Mouse (Mus musculus) retina, postnatal 7 days (tissue): ENCODE measurements around the gene Odf3l2.

Source experiments
- DNase-seq: peaks from one replicate; pipeline ENCODE4 v3.0.0-alpha.2; 2012; ENCODE audit warnings: low read depth, low spot score

The Odf3l2 gene

DNA sequence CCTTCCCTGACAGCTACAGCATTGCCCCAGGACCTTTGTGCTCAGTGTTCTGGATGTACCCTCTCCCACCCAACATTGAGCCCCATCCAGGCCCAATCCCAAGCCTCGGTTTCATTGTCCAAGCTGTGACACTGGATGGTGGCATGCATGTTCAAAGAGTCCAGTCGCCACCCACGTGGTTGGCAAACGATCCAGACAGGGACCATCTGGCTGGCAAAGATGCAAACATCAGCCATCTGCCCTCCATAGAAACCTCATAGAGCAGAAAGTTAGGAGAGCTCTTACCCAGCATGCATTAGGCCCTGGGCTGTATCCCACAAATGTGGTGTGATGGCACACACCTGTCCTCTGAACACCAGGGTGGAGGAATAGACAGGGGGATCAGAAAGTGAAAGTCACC lies 14.1 kb downstream of the Odf3l2 start:
- DNase-seq = no peak

DNA sequence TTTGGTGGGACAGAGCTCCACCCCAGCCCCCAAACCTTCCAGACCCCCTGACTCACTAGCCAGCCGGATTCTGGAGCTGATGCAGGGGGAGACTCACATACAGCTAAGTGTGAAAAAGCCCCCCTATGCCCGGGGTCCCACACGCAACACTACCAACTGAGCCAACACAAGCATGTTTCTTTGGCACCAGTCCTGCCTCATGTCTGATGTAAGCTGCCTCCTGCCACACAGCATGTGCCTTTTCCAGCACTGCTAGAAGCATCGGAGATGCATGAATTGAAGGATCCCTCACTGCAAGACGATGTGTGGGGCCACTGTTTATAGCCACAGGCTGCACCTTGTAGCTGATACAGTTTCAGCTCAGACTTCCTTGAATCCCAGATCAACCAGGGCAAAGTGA lies 17.2 kb downstream of the Odf3l2 start:
- DNase-seq = no peak

DNA sequence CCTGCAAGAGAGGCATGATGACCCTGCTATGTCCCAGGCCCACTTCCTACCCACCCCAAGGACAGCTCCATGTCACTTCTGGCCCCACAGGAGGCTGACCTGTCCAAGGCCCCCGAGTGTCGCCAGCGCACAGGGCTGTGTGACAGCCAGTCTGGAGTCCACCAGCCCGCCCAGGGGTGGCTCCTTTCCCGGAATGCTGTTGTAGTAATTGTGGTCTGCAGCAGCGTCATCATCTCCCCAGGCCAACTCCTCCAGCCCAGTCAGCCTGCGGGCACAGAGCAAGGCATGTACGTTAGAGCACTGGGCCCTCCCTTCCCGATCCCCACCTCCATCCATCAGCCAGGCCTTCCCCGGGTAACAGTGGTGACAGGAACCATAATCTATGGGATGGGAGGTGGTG lies 19.4 kb downstream of the Odf3l2 start:
- DNase-seq = no peak

DNA sequence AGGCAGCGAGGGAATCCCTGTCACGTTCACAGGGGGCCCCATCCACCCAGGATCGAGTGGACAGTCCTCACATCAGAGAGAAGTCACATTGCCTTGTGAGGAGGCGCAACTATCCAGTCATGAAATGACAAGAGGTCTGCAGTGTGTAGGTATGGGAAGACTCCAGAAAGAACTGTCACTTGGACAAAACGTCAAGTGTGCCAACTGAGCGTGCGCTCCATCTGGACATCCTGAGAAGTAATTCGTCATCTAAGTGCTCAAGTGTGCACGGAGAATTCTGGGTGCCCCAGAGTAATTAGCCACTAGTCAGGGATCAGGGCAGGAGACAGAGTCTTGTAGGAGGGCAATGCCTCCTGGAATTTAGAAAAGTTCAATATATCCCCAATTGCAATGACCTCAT lies 20.1 kb downstream of the Odf3l2 start:
- DNase-seq = no peak

DNA sequence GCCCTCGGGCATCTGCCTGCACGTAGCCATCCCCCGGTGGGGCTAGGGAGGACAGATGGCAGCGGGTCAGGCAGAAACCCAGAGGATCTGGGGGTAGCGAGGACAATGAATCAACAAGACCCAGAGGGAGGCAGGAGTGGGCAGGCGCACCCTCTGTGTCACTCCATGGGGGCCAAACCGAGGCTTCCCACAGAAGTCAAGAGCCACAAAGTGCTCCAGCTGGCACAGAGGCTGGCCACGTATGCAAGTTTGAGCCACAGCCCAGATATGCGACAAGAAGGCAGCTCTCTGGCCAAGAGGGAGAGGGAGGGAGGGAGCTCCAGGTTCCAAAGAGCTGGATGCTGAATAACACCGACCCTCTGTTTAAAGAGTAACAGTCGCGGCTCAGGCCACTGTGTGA lies 21.6 kb downstream of the Odf3l2 start:
- no peak for DNase-seq

DNA sequence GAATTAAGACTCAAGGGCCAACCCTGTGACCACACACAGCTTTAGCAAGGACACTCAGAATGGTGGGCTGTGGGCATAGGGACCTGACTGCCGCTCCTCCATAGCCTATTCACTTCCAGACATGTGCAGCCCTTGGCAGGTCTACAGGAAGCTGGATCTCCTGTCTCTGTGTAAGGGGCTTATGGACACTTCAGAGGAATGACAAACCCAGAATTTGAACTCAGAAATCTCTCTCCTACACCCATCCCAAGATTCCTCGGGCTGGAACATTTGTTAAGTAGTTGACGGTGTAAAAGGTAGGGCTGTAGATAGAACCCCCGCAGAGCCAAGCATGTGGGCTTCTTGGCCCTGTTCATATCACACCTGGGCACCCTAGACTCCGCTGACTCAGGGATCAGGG lies 29.2 kb downstream of the Odf3l2 start:
- no peak for DNase-seq

DNA sequence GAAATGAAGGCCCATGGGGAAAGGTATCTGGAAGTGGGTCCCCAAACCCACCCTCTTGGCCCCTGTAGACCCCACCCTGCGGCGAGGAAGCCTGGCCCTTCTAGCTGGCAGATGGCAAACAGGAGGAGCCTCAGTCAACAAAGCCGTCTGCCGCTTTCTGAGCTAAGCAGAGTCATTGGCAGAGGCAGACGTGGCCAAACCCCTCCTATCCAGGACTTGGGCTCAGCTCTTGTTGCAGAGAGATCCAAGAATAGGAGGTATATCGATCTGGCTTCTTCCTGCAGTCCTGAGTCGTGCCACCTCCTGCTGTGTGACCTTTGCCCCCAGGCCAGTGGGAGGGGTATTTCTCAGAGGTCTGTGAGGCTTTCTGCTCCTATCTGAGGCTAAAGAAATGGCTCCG lies 29.7 kb downstream of the Odf3l2 start:
- no peak for DNase-seq

DNA sequence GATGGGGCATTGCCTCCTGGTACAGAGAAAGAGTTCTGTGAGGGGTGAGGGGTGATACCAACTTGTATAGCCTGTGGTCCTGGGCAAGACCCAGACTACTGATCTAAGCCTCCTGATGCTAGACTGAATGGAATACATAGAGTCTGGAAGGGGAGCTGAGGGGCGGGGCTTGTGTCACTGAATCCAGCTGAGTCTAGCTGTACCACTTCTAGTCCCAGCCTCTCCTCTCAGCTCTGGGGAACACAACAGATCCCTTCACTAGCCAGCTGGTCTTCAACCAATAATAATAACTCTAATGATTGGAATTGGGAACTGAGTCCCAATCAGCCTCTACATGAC lies 31.3 kb downstream of the Odf3l2 start:
- DNase-seq = no peak

DNA sequence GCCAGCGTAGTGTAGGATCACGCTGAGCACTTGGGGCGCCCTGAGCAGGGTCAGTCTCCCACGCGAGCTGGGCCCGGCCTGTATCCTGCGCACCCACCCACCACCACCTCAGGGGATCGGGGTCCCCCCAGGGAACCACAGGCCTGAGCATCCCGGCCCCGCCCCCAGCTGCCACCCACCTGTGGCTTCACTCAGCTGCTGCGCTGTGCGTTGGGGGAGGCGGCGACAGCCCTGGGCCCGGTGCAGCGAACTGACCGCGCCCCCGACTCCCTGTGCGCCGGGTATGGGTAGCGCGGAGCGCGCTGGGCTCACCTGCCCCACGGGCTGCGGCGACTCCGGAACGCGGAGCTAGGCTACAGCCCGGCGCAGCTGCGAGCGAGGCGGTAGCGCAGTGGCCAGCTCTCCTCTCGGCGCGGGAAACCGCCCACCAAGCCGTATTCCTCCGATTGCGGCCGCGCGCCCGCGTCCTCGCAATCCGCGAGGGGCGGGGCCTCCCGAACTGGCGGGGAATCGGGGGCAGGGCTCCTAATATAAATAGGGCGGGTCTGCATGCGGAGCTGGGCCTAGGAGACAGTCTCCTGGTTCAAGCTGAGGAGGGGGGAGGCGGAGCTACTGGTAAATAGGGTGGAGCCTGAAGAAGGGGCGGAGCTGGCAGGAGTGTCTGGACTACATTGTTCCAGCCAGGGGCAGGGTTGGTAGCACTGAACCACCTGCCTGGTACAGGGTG lies 31.8 kb downstream of the Odf3l2 start, which contains the start of gene C2cd4c:
C2cd4c (minus strand) TSS at position 448 of the 727 bp plus-strand sequence.
- no peak for DNase-seq

DNA sequence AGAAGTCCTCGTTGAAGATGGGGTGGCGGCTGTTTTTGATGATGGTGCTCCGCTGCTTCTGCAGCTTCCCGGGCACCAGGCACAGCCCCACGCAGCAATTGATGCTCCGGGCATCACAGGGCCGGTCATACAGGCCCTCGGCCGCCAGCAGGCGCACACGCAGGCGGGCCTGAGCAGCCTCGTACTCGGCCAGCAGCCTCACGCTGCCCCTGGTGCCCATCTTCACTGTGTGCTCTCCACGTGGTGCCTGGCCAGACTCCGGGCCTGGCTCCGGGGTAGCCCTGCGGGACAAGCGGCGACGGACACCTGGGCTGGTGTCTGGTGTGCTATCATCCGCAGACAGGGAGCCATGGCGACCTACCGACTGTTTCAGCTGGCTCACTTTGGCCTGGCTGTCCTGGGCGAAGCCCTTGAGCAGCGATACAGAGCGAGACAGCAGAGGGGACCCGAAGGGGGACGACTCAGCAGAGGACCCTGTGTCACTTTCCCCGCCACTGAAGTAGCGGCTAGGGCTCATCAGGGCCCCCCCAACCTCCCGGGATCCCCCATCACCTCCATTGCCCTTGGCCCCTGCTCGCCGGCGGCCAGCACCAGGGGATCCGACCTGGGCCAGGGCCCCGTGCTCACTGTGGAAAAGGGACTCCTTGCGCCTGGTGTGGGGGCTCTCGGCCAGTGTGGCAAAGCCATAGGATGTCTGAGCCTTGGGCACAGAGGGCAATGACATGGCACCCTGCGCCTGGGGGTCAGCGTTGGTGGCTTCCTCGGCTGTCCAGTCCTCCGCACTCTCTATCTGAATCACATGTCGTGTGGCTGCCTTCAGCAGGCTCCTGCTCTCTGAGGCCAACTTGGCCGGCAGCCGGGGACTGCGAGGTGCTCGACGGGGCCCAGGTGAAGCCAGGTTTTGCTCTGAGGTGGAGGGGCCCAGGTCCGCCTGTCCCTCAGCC lies 33.1 kb downstream of the Odf3l2 start:
- DNase-seq = no peak

DNA sequence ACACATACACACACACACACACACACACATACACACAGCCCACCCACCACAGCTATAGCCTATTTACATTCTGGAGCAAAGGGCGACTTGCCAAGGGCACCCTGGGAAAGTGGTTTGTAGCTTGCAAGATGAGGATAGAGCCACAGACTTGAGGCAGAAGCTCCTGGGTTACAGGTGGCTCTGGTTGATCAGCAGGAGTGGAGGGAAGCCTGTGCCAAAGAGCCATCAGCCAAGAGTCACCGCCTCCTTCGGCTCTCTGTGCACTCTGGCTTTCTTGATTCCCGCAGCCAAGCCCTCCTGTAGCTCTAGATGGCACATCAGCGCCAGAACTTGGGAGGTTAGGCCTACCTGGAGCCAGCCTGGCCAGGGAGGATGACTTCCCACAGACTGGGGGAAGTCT lies 34.2 kb downstream of the Odf3l2 start:
- no peak for DNase-seq

DNA sequence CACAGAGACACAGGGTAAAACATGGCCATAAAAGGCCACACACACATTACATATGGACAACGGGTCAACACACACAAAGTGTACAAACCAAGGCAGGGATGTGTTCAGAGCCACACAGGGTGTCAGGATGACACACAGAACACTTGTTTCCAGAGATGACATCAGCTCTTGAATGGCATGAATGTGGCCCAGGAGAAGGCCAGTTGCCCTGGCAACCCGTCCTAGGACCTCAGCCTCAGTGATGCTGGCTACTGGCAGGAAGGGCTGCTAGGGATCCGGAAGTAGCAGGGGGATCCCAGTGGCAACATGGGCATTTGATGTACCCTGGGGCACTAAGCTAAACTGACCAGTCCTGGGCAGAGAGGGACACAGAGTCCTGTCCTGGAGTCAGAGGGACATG lies 36.3 kb downstream of the Odf3l2 start:
- DNase-seq = no peak

DNA sequence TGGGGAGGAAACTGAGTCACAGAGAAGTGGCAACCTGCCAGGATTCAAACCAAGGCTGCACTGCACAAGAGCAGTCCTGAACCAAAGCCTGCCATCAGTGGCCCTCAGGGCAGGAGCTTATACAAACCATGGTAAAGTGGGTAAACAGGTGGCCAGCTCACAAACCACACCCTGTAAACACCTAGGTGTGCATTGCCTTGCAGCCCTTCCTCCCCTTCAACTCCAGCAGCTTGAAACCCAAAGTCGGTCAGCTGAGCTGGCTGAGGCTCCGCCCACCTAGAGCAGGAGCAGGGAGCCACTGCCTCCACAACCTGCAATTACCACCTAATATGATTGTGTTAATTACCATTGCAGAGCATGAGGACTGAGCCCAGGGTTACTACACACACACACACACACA lies 37.6 kb downstream of the Odf3l2 start:
- DNase-seq = no peak

DNA sequence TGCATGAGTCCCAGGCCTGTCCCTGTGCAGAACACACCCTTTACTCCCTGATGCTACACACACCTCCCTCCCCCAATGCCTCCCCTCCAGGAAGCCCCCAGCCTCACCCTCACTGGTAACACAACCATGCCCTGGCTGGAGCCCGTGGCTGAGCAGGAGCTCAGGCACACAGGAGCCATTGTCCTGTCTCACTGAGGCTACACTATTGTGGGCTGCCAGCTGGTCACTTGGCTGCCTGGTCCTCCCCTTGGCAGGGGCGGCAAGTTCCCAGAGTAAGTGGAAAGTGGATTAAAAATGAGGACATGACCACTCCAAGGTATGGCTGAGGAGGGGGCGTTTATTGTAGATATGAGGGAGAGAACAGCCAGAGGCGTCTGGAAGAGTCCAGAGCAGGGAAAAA lies 39.0 kb downstream of the Odf3l2 start:
- no peak for DNase-seq

DNA sequence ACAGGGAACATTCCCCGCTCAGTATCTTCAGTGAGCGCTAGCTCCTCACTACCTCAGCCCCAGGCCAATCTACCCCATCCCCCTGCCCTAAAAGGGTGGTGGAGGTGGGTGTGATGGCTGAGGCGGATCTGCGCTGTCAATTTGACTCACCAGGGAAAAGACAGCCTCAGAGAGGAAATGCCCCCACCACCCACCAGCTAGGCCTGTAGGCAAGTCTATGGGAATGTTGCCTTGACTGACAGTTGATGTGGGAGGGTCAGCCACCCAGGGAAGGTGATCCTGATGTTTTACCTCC lies 47.7 kb downstream of the Odf3l2 start:
- no peak for DNase-seq

DNA sequence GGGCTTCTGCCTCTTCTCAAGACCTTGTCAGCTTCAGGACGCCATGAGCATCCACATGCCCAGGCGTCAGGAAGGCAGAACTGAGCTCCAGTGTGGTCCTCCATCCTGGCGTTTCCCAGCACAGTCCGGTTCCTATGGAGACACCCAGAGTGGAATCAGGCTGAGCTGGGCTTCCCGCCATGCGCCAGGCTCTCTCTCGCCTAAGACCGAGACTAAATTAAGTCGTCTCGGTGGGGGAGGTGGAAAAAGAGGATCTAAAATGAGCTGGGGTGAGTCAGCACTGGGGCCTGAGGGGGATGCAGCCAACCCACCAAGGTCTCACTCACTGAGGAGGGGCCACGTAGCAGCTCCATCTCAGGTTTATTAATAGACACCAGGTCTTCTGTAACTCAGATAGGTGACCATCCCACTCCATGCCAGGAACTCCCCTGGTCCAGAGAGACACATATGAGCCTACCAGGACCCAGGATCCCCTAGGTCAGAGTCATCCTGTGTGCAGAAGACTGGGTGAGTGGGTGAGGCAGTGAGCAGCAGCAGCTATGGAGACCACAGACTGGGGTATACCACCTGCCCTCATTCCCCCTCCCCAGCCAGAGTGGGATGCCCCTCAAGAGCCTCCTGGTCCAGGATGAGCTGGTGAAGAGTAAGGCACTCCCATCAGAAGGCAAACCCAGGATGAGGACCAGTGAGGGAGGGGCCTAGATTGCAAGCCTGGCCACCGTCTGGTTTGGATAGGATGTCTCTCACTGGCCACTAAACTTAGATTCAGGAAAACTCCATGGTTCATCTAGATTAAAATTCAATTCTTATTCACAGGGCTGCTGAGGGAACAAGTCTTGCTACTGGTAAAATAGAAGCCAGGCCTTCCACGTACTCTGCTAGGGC lies 48.2 kb downstream of the Odf3l2 start:
- no peak for DNase-seq

DNA sequence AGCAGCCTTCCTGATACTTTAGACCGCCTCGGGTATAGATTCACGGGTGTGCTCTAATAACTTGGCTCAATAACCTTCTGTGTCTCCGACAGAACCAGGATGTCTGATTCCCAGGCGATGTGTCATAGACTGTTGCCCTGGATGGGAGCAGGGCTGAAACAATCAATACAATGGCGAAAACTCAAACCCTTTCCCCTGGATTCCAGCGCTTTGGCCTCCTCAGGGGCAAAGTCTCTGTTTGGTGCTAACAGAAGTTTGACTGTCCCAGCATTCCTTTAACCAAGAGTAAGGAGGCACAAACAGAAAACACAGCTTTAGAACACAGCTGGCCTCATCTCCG lies 50.0 kb downstream of the Odf3l2 start:
- DNase-seq = no peak

DNA sequence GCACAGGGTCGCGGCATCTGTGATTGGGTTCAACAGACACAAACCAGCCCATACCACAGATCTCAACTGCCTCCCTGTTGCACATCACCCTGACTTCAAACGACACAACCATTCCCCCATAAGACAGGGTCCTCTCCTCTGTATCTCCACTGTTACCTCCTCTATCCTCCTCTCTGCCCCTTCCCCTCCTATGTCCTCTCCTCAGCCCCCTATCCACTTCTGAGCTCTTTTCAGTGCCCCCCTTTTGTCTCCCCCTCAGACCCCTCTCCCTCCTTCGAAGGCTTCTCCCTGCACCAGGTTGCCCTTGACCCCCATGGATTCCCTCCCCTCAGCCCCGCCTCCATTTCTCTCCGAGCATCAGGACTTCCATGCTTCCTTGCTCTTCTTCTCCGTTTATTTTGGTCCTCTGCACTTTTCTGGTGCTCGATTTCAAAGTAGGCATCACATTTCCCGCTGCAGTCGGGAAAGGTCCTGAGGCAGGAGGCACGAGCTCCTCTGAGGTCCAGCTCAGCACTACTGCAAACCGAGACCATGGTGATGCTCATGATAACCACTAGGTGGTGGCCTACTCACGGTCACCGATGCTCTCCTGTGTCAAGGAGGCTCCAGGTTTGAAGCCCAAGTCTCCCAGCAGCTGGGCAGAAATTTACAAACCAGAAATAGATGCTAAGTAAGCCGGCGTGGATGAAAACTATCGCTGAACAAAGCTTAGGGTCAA lies 50.5 kb downstream of the Odf3l2 start:
- DNase-seq = peak; percentile 71

DNA sequence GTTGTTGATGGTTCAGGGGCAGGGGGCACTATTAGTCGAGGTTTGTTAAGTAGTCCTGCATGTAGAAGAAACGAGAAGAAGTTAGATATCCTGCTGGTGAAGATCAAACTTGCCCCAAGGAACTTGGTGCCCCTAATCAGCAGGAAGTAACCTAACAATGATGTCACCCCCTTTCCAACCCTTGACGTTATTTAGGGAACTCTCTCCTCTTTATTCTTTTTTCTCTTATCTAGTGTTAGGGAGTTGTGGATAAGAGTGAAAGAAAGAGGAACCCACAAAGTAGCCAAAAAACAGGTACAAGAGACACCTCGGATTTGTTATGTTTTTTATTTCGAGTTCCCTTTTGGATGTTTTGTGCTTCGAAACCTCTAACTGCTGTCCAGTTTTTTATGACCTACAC lies 51.4 kb downstream of the Odf3l2 start:
- no peak for DNase-seq

DNA sequence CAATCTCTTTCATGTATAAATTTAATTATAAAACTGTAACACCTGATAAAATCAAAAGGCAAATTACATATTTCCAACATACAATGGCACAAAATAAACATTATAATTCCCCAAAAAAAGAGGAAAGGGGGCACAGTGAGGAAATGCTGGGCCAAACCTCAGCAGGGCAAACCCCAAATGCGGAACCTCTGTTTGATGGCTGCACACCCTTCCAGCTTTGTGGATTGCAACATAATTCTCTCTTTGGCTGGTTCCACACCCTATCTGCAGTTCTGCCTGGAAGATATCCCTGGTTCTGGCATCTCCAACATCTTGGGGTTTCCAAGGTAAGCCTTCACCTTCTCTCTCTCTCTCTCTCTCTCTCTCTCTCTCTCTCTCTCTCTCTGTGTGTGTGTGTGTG lies 54.8 kb downstream of the Odf3l2 start:
- no peak for DNase-seq
